Mouse (Mus musculus) testis, adult 2 months (tissue): Measurements from ENCODE around the gene Gpc4. TPM values are rescaled to one million over a fixed set of nuclear protein-coding genes. Genes with fewer than 3 reads are reported as not detected.

ENCODE experiments used
- H3K27ac ChIP-seq: fragments of 200-500 bp; 2 replicates; pipeline ENCODE4 v1.5.1; 2012; ENCODE audit warnings: low read depth, low read length; ENCODE audit not compliant: control insufficient read depth, insufficient read depth
- H3K27me3 ChIP-seq: fragments of 200-500 bp; 2 replicates; pipeline ENCODE4 v1.6.1; 2012; ENCODE audit warnings: mild to moderate bottlenecking, low read length, moderate library complexity; ENCODE audit not compliant: control insufficient read depth, insufficient read depth
- H3K36me3 ChIP-seq: fragments of 200-500 bp; 2 replicates; pipeline ENCODE4 v1.6.1; 2012; ENCODE audit warnings: mild to moderate bottlenecking, low read length; ENCODE audit not compliant: control insufficient read depth, insufficient read depth
- H3K4me1 ChIP-seq: fragments of 200-500 bp; 2 replicates; pipeline ENCODE4 v1.6.1; 2012; ENCODE audit warnings: low read length; ENCODE audit not compliant: control insufficient read depth, insufficient read depth
- H3K4me3 ChIP-seq: fragments of 200-500 bp; 2 replicates; pipeline ENCODE4 v1.5.1; 2012; ENCODE audit warnings: low read depth, mild to moderate bottlenecking, low read length, moderate library complexity, mixed read lengths; ENCODE audit not compliant: control insufficient read depth
- CTCF ChIP-seq: fragments of 200-500 bp; IDR thresholded peaks from 2 replicates; pipeline ENCODE4 v1.5.1; 2012; ENCODE audit warnings: low read depth, mild to moderate bottlenecking, inconsistent platforms, low read length, moderate library complexity; ENCODE audit not compliant: control insufficient read depth, insufficient read depth, insufficient replicate concordance
- POLR2A ChIP-seq: fragments of 200-500 bp; IDR thresholded peaks from 2 replicates; pipeline ENCODE4 v1.6.1; 2012; ENCODE audit warnings: low read depth, mild to moderate bottlenecking, inconsistent platforms, low read length, moderate library complexity; ENCODE audit not compliant: control insufficient read depth
- polyA plus RNA-seq: library from polyadenylated mRNA; depleted of rRNA; stranded (reverse); fragments of >200 nt; gene quantifications from 2 replicates; pipeline ENCODE4 v1.2.3, GENCODE M21; 2012

Gene Gpc4
- polyA plus RNA-seq, 1 experiment, result 12.2 TPM

DNA sequence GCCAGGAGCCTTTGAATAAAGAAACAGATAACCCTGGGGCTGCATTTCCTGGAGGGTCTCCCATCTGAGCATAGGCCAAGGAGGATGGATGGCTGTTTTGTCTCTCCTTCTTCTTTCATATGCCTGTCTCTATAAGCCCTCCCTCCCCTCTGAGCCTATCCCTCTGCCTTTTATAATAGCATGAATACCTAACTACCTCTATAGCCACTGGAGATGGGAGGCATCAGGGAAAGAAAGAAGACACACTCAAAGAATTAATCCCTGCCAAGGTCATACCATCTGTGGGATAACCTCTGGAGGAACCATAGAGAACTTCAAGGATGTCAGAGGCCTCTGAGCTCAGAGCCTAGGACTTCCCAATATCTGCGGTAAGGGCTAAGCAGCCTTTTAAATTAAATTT lies 35.4 kb downstream of the Gpc4 start:
- H3K27me3 ChIP-seq, result no peaks in the 10 kb centered on the region
- TF ChIP-seq CTCF (no peak), POLR2A (no peak)

DNA sequence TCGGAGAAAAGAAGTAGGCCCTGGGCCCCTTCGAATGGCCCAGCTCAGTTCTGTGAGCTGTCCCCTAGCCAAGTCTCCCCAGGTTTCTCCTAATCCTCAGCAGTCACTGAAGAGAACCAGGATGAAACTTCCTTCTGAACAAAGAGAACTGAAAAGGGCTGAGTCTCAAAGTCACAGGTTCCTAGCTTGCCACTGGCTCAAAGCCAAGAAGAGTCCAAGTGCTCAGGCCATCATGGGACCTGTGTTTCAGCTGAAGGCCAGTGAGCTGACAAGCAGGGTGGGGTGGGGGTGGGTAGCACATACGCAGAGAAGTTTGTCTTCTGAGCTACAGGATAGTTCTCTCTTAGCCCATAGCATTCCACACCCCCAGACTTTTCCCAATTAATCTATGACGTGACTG lies 36.3 kb downstream of the Gpc4 start:
- Histone ChIP-seq H3K4me3 (no peak overlapping the region), H3K27me3 (no peaks in the 10 kb centered on the region), H3K36me3 (no peaks in the 10 kb centered on the region), H3K27ac (no peak overlapping the region), H3K4me1 (no peaks in the 10 kb centered on the region)
- TF ChIP-seq CTCF, result no peak
- no peak for TF ChIP-seq POLR2A

More for the DNA sequence above, 35.4 kb downstream of the Gpc4 start:
- Histone ChIP-seq H3K4me3 (no peak overlapping the region), H3K36me3 (no peaks in the 10 kb centered on the region), H3K27ac (no peak overlapping the region), H3K4me1 (no peaks in the 10 kb centered on the region)

DNA sequence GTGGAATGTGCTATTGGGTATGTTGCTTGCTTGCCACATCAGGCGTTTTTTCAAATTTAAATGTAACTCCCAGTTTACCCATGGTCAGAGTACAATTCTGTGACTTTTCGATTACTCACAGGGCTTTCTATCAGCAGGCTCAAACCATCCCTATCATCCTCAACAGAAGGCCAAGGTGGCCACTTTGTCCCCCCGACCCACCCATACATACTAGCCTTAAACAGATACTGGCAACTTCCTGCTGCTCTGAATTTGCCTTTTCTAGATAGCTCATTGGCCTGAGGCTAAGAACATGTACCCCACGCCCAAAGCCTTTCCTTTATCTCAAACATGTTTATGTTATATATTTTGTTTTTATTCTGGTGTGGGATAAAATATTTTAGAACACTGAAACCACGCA lies 51.4 kb downstream of the Gpc4 start:
- Histone ChIP-seq H3K4me1 (no peaks in the 10 kb centered on the region), H3K4me3 (no peak overlapping the region), H3K27me3 (no peaks in the 10 kb centered on the region), H3K36me3 (no peaks in the 10 kb centered on the region), H3K27ac (no peak overlapping the region)
- no peak for TF ChIP-seq POLR2A
- no peak for TF ChIP-seq CTCF

DNA sequence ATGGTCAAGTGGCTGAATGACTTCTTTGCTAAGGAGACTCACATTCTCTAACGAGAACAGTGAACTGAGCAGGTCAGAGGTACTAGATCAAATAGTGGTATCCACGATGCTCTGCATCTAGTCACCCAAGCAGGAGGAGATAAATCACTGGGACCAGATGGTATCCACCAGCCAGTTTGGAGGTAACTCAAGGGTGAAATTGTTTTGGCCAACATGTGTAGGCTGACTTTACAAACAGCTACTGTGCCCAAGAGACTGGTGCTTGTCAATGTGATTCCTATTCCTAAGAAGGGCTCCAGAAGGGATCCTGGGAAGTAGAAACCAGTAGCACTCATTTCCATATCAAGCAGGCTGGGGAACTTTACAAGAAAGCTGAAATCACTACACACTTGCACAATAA lies 55.4 kb downstream of the Gpc4 start:
- Histone ChIP-seq H3K4me1 (no peaks in the 10 kb centered on the region), H3K27ac (no peak overlapping the region), H3K36me3 (no peaks in the 10 kb centered on the region)

DNA sequence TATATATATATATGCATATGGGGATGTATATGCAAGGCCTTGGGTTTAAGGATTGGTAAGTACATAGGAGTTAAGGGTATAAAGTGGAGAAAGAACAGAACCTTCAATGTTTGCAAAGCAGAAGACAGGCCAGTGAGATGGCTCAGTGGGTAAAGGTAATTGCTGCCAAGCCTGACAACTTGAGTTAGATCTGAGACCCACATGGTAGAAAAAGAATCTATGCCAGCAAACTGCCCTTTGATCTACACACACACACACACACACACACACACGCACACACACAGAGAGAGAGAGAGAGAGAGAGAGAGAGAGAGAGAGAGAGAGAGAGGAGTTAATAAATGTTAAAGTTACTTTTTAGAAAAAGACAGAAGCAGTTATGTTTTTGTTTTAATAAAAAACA lies 56.1 kb downstream of the Gpc4 start:
- no peaks in the 10 kb centered on the region for H3K27me3 ChIP-seq
- no peaks in the 10 kb centered on the region for H3K36me3 ChIP-seq
- H3K4me1 ChIP-seq, result no peaks in the 10 kb centered on the region
- no peak overlapping the region for H3K27ac ChIP-seq
- TF ChIP-seq CTCF, result no peak
- H3K4me3 ChIP-seq, result no peak overlapping the region

More for the DNA sequence above, 55.4 kb downstream of the Gpc4 start:
- Histone ChIP-seq H3K4me3 (no peak overlapping the region), H3K27me3 (no peaks in the 10 kb centered on the region)
- no peak for TF ChIP-seq POLR2A
- no peak for TF ChIP-seq CTCF

DNA sequence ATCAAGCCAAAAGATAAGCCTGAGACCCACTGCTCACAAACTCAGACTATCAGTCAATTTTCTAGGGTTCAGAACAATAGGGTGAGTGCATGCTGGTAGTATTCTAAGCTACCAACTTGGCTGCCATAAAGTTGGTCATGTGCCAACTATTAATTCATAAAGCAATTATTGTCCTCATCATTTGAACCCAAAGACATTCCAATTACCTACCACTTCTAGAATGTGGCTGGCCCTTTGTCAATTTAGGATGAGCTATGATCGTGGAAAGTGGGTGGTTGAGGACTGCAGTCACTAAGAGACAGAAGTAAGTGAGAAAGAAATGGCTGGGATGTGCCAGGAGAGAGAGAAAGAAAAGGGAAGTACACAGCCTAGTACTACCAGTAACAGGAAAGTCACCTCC lies 61.3 kb downstream of the Gpc4 start:
- no peak overlapping the region for H3K27ac ChIP-seq
- no peaks in the 10 kb centered on the region for H3K27me3 ChIP-seq
- no peaks in the 10 kb centered on the region for H3K4me1 ChIP-seq
- H3K4me3 ChIP-seq, result no peak overlapping the region
- H3K36me3 ChIP-seq, result no peaks in the 10 kb centered on the region
- TF ChIP-seq CTCF (no peak), POLR2A (no peak)

DNA sequence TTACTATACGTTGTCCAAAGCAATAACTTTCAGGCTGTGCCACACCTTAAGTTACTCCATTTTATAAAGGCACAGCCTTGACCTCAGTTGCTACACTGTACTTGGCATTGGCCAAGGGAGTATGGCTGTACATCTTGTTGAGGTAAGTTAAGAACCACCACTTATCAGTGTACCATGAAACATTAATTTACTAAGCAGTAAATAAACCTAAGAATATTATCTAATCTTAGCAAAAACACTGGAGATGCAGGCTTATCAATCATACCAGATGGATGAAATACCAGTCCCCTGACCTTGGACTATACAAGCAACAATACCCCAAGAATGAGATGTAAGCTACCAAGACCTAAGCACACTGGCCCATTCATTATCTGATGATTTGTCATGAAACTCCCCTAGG lies 63.1 kb downstream of the Gpc4 start:
- Histone ChIP-seq H3K36me3 (no peaks in the 10 kb centered on the region), H3K4me3 (no peak overlapping the region), H3K27ac (no peak overlapping the region), H3K27me3 (no peaks in the 10 kb centered on the region), H3K4me1 (no peaks in the 10 kb centered on the region)
- TF ChIP-seq CTCF (no peak), POLR2A (no peak)

DNA sequence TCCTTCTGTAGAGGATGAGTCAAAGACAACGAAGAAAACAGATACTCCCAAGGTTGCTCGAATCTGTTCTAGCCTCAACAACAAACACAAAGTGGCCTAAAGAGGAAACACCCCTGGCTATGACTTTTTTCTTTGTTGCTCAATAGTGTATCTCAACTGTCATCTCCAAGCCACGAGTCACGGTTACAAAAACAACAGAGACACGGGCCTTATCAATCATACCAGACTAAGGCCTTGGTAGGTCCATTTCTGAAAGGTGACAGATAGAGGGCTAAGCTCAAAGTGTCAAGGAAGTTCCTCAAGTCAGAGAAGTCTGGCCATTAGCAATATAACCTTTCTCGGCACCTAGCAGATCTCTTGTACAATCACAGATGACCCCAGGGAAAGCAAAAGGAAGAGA lies 63.6 kb downstream of the Gpc4 start:
- no peaks in the 10 kb centered on the region for H3K36me3 ChIP-seq
- H3K27ac ChIP-seq, result no peak overlapping the region
- H3K4me1 ChIP-seq, result no peaks in the 10 kb centered on the region
- TF ChIP-seq CTCF, result no peak
- H3K27me3 ChIP-seq, result no peaks in the 10 kb centered on the region
- H3K4me3 ChIP-seq, result no peak overlapping the region
